Mouse (Mus musculus): ENCODE measurements around the gene Cd99l2.

DNA sequence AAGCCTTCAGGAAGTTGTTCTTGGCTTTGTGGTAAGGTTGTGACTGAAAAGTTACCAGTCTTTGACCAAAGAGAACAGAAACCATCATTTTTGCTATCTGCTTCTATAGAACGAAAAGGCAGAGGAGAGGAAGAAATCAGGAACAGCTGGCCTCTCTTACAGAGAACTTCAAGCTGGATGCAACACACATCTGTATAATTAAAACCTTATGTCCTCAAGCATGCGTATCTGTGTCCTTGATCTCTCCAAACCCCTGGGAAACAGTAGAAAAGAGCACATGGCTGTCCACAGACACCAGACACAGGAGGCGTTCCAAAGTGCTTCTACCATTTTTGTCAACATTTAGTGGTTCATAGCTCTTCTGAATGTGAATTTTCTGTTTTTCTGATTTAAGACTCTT is 16.7 kb downstream of the Cd99l2 start:
- TF ChIP-seq CHD2 (IDR thresholded peaks at IDR 0.05; ENCODE audit: low read depth, low read length) (no peak), MAFK (IDR thresholded peaks at IDR 0.05; ENCODE audit: insufficient read depth, low read depth, low read length) (no peak), ZC3H11A (IDR thresholded peaks at IDR 0.05; ENCODE audit: borderline replicate concordance, low read depth, low read length) (no peak), HCFC1 (IDR thresholded peaks at IDR 0.05; ENCODE audit: borderline replicate concordance, insufficient read depth, low read length) (no peak)

All from ES-E14 (cell line).